In the genomic region with DNA sequence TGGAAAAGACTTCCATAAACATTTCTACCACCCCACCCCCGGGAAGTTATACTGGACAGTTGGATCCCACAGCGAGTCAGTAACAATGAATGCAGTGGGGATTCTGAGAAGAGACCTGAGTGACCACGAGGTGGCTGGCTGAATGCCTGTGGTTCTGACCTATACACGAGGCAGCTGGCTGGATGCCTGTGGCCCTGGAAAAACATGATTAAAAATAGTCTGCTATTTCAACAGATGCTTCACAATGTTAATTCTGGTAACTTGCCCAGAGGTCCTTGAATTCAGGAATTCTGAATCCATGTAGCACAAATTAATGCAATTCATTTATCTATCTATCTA, we compare ENCODE assay signal across 8 mouse cellular contexts.
DNase-seq lines count a peak whose midpoint lies in the region; ATAC-seq and TF ChIP-seq lines count a peak whose summit lies in the region.

No protein-coding gene starts in this region.

- peak; percentile 53 for DNase-seq in 3134 (ENCODE audit: extremely low read depth, insufficient read length, low spot score)
- DNase-seq in adrenal gland, adult 18-20 months (ENCODE audit: low spot score in 2 of 2), result peak; percentile 56 to 68
- DNase-seq in gastrocnemius, adult 8-10 months (ENCODE audit: low spot score in 2 of 2), result peak; percentile 82 to 88
- DNase-seq in kidney, adult 9 months, result peak; percentile 64
- no peak for DNase-seq in thymus, postnatal 25 days

- TF ChIP-seq POLR2A in small intestine, adult 2 months (IDR thresholded peaks at IDR 0.05; ENCODE audit: low read depth, low read length), result no peak

- H3K4me3 ChIP-seq in small intestine, adult 2 months (ENCODE audit: low read depth, low read length), result no peak overlapping the region
- H3K4me3 ChIP-seq in forebrain, embryonic 12.5 days (replicated peaks), result no peak overlapping the region

- H3K27ac ChIP-seq in small intestine, adult 2 months (ENCODE audit: insufficient read depth, low read depth, low read length), result no peak overlapping the region
- no peak overlapping the region for H3K27ac ChIP-seq in forebrain, embryonic 12.5 days

- no peaks in the 10 kb centered on the region for H3K4me1 ChIP-seq in small intestine, adult 2 months (ENCODE audit: control insufficient read depth, insufficient read depth, insufficient read length, low read length)
- no peaks in the 10 kb centered on the region for H3K4me1 ChIP-seq in forebrain, embryonic 12.5 days

- TF ChIP-seq CTCF in small intestine, adult 2 months (IDR thresholded peaks at IDR 0.05; ENCODE audit: extremely low read depth, insufficient read length, insufficient replicate concordance, low read depth, low read length), result peak; percentile 18; the same call in 1 of the 2 replicates

- no peak overlapping the region for H3K4me2 ChIP-seq in forebrain, embryonic 12.5 days

- H3K9me3 ChIP-seq in forebrain, embryonic 12.5 days, result no peaks in the 10 kb centered on the region

- H3K9ac ChIP-seq in forebrain, embryonic 12.5 days, result no peak overlapping the region

- WGBS in small intestine, adult 2 months, result 48% methylated on average over 4 of the region's 4 CpGs
- WGBS in forebrain, embryonic 12.5 days, result 79% methylated on average over 4 of the region's 4 CpGs

- no peaks in the 10 kb centered on the region for H3K27me3 ChIP-seq in small intestine, adult 2 months (ENCODE audit: control insufficient read depth, insufficient read depth, low read length)
- H3K27me3 ChIP-seq in forebrain, embryonic 12.5 days, result no peaks in the 10 kb centered on the region

- H3K36me3 ChIP-seq in small intestine, adult 2 months (ENCODE audit: control insufficient read depth, insufficient read depth, low read length), result peaks cover 6% of the 10 kb centered on the region
- peaks cover 5% of the 10 kb centered on the region for H3K36me3 ChIP-seq in forebrain, embryonic 12.5 days (replicated peaks)

- no peak for ATAC-seq in forebrain, embryonic 12.5 days (ENCODE audit: low FRiP score)
- ATAC-seq in granulocyte monocyte progenitor cell, adult 5-6 weeks (replicated peaks; ENCODE audit: poor library complexity, severe bottlenecking), result no peak
